Mouse (Mus musculus): ENCODE data around the gene Mbd3. TPM values are rescaled to one million over a fixed set of nuclear protein-coding genes. Genes with fewer than 3 reads are reported as not detected.
A peak's percentile ranks its signal among the peaks of the same experiment; 100 is the strongest.

The Mbd3 gene
- total and polyA plus RNA-seq, 2 experiments from 2014 or later: 30.4 to 157 TPM

DNA sequence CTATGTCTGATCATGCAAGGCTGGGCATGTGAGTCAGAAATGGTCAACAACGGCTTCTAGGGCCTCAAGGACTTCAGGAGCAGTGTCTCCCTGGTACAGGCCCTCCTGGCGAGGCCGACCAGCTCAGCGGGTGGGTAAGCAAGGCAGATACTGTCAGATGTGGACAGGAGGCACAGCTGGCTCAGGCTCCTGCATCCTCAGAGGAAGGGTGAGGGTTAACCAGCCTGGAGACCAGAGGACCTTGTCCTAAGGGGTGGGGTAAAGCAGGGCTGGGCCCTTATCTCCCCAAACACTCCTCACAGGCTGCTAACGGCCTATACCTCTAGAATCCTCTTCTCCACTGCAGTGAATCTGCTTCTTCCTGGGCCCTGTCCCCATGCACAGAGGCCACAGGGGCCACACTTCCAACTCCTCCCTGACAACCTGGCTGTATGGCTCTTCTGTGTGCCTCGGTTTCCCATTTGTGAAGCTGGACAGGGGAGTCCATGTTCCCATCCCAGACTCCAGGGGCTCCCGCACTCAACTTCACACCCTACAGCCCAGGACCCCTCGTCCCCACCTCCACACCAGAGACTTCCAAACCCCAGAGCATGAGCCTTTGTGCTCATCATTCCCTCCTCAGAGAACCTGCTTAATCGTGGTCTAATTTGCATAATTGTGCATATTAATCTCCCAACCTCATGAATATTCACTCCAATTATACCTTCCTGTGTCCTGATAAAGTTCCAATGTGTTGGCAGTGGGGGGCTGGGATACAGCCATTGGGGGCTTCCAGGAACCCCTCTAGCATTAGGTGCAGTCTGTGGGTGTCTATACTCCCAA, 22.5 kb upstream of the Mbd3 start:
- Histone ChIP-seq H3K27ac (ENCODE audit: low read depth, low read length) (peak overlapping the region; percentile 19), H3K4me3 (ENCODE audit: low read depth, low read length) (no peak overlapping the region), H3K27me3 (ENCODE audit: insufficient read depth, low read length) (no peaks in the 10 kb centered on the region), H3K9ac (replicated peaks; ENCODE audit: low read length, poor library complexity, severe bottlenecking) (no peak overlapping the region), H3K4me2 (ENCODE audit: low read depth, low read length, poor library complexity, severe bottlenecking) (no peak overlapping the region), H3K36me3 (ENCODE audit: insufficient read depth, low read length) (peaks cover 59% of the 10 kb centered on the region), H3K9me3 (ENCODE audit: low read length) (no peaks in the 10 kb centered on the region), H3K4me1 (ENCODE audit: insufficient read depth, low read length) (no peaks in the 10 kb centered on the region; the same call in 1 of the 2 replicates)
- DNase-seq (ENCODE audit: low spot score) (no peak), ATAC-seq (ENCODE audit: low FRiP score) (no peak)
- WGBS: 76% methylated on average over 9 of the region's 9 CpGs
- TF ChIP-seq CTCF (IDR thresholded peaks at IDR 0.05): no peak

GRCm38 (mm10) chr10:80421208-80421607, 21.9 kb upstream of the Mbd3 start:
- Histone ChIP-seq H3K36me3 (ENCODE audit: insufficient read depth, low read length) (peaks cover 59% of the 10 kb centered on the region), H3K4me3 (ENCODE audit: low read depth, low read length) (no peak overlapping the region), H3K4me2 (ENCODE audit: low read depth, low read length, poor library complexity, severe bottlenecking) (no peak overlapping the region), H3K9ac (replicated peaks; ENCODE audit: low read length, poor library complexity, severe bottlenecking) (no peak overlapping the region), H3K27ac (ENCODE audit: low read depth, low read length) (no peak overlapping the region), H3K27me3 (ENCODE audit: insufficient read depth, low read length) (no peaks in the 10 kb centered on the region), H3K4me1 (ENCODE audit: insufficient read depth, low read length) (no peaks in the 10 kb centered on the region; the same call in 1 of the 2 replicates), H3K9me3 (ENCODE audit: low read length) (no peaks in the 10 kb centered on the region)
- ATAC-seq (ENCODE audit: low FRiP score) (no peak), DNase-seq (ENCODE audit: low spot score) (no peak)
- no peak for TF ChIP-seq CTCF (IDR thresholded peaks at IDR 0.05)
- 95% methylated on average over 8 of the region's 8 CpGs for WGBS

GRCm38 (mm10) chr10:80420729-80421128, 21.4 kb upstream of the Mbd3 start:
- H3K4me3 ChIP-seq (ENCODE audit: low read depth, low read length): no peak overlapping the region
- H3K9ac ChIP-seq (replicated peaks; ENCODE audit: low read length, poor library complexity, severe bottlenecking): no peak overlapping the region
- no peaks in the 10 kb centered on the region for H3K27me3 ChIP-seq (ENCODE audit: insufficient read depth, low read length)
- no peak for ATAC-seq (ENCODE audit: low FRiP score)
- no peak overlapping the region for H3K27ac ChIP-seq (ENCODE audit: low read depth, low read length)
- H3K4me1 ChIP-seq (ENCODE audit: insufficient read depth, low read length): no peaks in the 10 kb centered on the region; the same call in 1 of the 2 replicates
- H3K36me3 ChIP-seq (ENCODE audit: insufficient read depth, low read length): peaks cover 63% of the 10 kb centered on the region
- no peaks in the 10 kb centered on the region for H3K9me3 ChIP-seq (ENCODE audit: low read length)
- no peak for TF ChIP-seq CTCF (IDR thresholded peaks at IDR 0.05)
- H3K4me2 ChIP-seq (ENCODE audit: low read depth, low read length, poor library complexity, severe bottlenecking): no peak overlapping the region
- whole genome bisulfite sequencing: 93% methylated on average over 10 of the region's 10 CpGs
- no peak for DNase-seq (ENCODE audit: low spot score)

GRCm38 (mm10) chr10:80419419-80419818, 20.1 kb upstream of the Mbd3 start:
- TF ChIP-seq CTCF (IDR thresholded peaks at IDR 0.05): no peak
- Histone ChIP-seq H3K9ac (replicated peaks; ENCODE audit: low read length, poor library complexity, severe bottlenecking) (no peak overlapping the region), H3K27ac (ENCODE audit: low read depth, low read length) (no peak overlapping the region), H3K27me3 (ENCODE audit: insufficient read depth, low read length) (no peaks in the 10 kb centered on the region), H3K4me3 (ENCODE audit: low read depth, low read length) (no peak overlapping the region), H3K4me1 (ENCODE audit: insufficient read depth, low read length) (no peaks in the 10 kb centered on the region; the same call in 1 of the 2 replicates), H3K4me2 (ENCODE audit: low read depth, low read length, poor library complexity, severe bottlenecking) (no peak overlapping the region), H3K9me3 (ENCODE audit: low read length) (no peaks in the 10 kb centered on the region), H3K36me3 (ENCODE audit: insufficient read depth, low read length) (peaks cover 67% of the 10 kb centered on the region)
- ATAC-seq (ENCODE audit: low FRiP score) (no peak), DNase-seq (ENCODE audit: low spot score) (no peak)
- 51% methylated on average over 8 of the region's 8 CpGs for WGBS

DNA sequence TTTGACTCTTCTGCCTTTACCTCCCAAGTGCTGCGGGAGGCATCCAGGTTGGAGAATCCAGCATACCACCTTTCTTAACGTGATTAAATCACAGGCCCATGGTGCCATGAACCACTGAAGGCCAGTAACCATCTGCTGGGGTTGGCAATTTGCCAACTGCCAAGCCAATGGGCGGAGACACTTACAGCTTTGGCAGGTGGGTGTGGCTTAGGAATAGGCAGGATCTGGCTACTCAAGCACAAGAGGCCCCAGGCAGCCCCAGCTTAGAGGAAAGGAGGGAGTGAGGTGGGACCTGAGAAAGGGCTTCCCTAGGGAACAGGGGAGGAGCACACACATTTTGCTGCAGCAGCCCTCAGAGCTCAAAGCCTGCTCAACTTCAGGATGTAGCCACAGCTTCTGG, 19.0 kb upstream of the Mbd3 start:
- WGBS: 35% methylated on average over 3 of the region's 3 CpGs

GRCm38 (mm10) chr10:80417841-80418240, 18.5 kb upstream of the Mbd3 start:
- peaks cover 76% of the 10 kb centered on the region for H3K36me3 ChIP-seq (ENCODE audit: insufficient read depth, low read length)
- 79% methylated on average over 1 of the region's 1 CpGs for WGBS
- DNase-seq (ENCODE audit: low spot score) (peak; percentile 64), ATAC-seq (ENCODE audit: low FRiP score) (no peak)
- H3K9me3 ChIP-seq (ENCODE audit: low read length): no peaks in the 10 kb centered on the region
- H3K27me3 ChIP-seq (ENCODE audit: insufficient read depth, low read length): no peaks in the 10 kb centered on the region
- no peak overlapping the region for H3K4me2 ChIP-seq (ENCODE audit: low read depth, low read length, poor library complexity, severe bottlenecking)
- no peaks in the 10 kb centered on the region; the same call in 1 of the 2 replicates for H3K4me1 ChIP-seq (ENCODE audit: insufficient read depth, low read length)
- no peak overlapping the region for H3K9ac ChIP-seq (replicated peaks; ENCODE audit: low read length, poor library complexity, severe bottlenecking)
- TF ChIP-seq CTCF (IDR thresholded peaks at IDR 0.05): no peak
- H3K27ac ChIP-seq (ENCODE audit: low read depth, low read length): no peak overlapping the region
- H3K4me3 ChIP-seq (ENCODE audit: low read depth, low read length): no peak overlapping the region

More for the DNA sequence above, 19.0 kb upstream of the Mbd3 start:
- peak; percentile 88 for DNase-seq (ENCODE audit: low spot score)
- Histone ChIP-seq H3K36me3 (ENCODE audit: insufficient read depth, low read length) (peaks cover 74% of the 10 kb centered on the region), H3K4me3 (ENCODE audit: low read depth, low read length) (no peak overlapping the region), H3K9ac (replicated peaks; ENCODE audit: low read length, poor library complexity, severe bottlenecking) (no peak overlapping the region), H3K9me3 (ENCODE audit: low read length) (no peaks in the 10 kb centered on the region), H3K4me1 (ENCODE audit: insufficient read depth, low read length) (no peaks in the 10 kb centered on the region; the same call in 1 of the 2 replicates), H3K27ac (ENCODE audit: low read depth, low read length) (no peak overlapping the region), H3K27me3 (ENCODE audit: insufficient read depth, low read length) (no peaks in the 10 kb centered on the region), H3K4me2 (ENCODE audit: low read depth, low read length, poor library complexity, severe bottlenecking) (no peak overlapping the region)
- TF ChIP-seq CTCF (IDR thresholded peaks at IDR 0.05): no peak
- ATAC-seq (ENCODE audit: low FRiP score): no peak
